Mouse (Mus musculus) liver, postnatal 0 days (tissue): Measurements from ENCODE around the gene Gm20388. TPM values are rescaled to one million over a fixed set of nuclear protein-coding genes. Genes with fewer than 3 reads are reported as not detected.

Source experiments
- ATAC-seq: fragments of 200-750 bp; cut with Nextera tagmentation; 2 replicates; pipeline ENCODE4 v1.8.0; 2017; ENCODE audit warnings: mild to moderate bottlenecking, moderate library complexity
- DNase-seq: peaks from one replicate; pipeline ENCODE4 v3.0.0-alpha.2; 2016
- H3K27ac ChIP-seq: fragments of 300-500 bp; sonication (generic); 2 replicates; pipeline ENCODE4 v1.5.1; 2014; ENCODE audit warnings: antibody characterized with exemption, moderate library complexity, mild to moderate bottlenecking, low read depth
- H3K27me3 ChIP-seq: fragments of 300-500 bp; sonication (generic); 2 replicates; pipeline ENCODE4 v1.6.1; 2014; ENCODE audit warnings: low read length, control low read depth, mixed read lengths; ENCODE audit not compliant: insufficient read depth
- H3K36me3 ChIP-seq: fragments of 300-500 bp; sonication (generic); replicated peaks from 2 replicates; pipeline ENCODE4 v1.6.1; 2014; ENCODE audit warnings: mild to moderate bottlenecking, control low read depth, low read length, moderate library complexity, mixed read lengths; ENCODE audit not compliant: insufficient read depth
- H3K4me1 ChIP-seq: fragments of 300-500 bp; sonication (generic); 2 replicates; pipeline ENCODE4 v1.6.1; 2014; ENCODE audit warnings: antibody characterized with exemption, mild to moderate bottlenecking, control low read depth; ENCODE audit not compliant: insufficient read depth
- H3K4me2 ChIP-seq: fragments of 300-500 bp; sonication (generic); 2 replicates; pipeline ENCODE4 v1.6.1; 2014; ENCODE audit warnings: low read depth, mild to moderate bottlenecking, low read length, moderate library complexity, mixed read lengths
- H3K4me3 ChIP-seq: fragments of 300-500 bp; sonication (generic); 2 replicates; pipeline ENCODE4 v1.5.1; 2014; ENCODE audit warnings: low read depth, low read length
- H3K9ac ChIP-seq: fragments of 300-500 bp; sonication (generic); replicated peaks from 2 replicates; pipeline ENCODE4 v1.6.1; 2014; ENCODE audit warnings: mild to moderate bottlenecking, moderate library complexity
- H3K9me3 ChIP-seq: fragments of 300-500 bp; sonication (generic); 2 replicates; pipeline ENCODE4 v1.6.1; 2016; ENCODE audit warnings: mild to moderate bottlenecking, control low read depth, low read length, mixed read lengths
- CTCF ChIP-seq: sonication (generic); IDR thresholded peaks from 2 replicates; pipeline ENCODE4 v1.5.1; 2016; ENCODE audit warnings: antibody characterized with exemption, low read depth
- EP300 ChIP-seq: IDR thresholded peaks from 2 replicates; pipeline ENCODE4 v1.6.1; 2016; ENCODE audit warnings: antibody characterized with exemption, low read depth, mild to moderate bottlenecking
- WGBS: fragments of 180-500 bp; shearing (Covaris S2); extraction: QIAGEN DNeasy Blood & Tissue Kit; methylation state at CpG from one replicate; pipeline ENCODE4 v1.1.7; 2014; ENCODE audit not compliant: insufficient replicate concordance; 5-methylcytosine and 5-hydroxymethylcytosine counted together
- polyA plus RNA-seq: library from polyadenylated mRNA; unstranded; fragments of >200 nt; fragmentation: Nextera tagmentation; extraction: Ambion mirVana; gene quantifications from 2 replicates; pipeline ENCODE4 v1.2.1, GENCODE M21; 2015

The Gm20388 gene
- polyA plus RNA-seq, 1 experiment from 2014 or later, result not detected

DNA sequence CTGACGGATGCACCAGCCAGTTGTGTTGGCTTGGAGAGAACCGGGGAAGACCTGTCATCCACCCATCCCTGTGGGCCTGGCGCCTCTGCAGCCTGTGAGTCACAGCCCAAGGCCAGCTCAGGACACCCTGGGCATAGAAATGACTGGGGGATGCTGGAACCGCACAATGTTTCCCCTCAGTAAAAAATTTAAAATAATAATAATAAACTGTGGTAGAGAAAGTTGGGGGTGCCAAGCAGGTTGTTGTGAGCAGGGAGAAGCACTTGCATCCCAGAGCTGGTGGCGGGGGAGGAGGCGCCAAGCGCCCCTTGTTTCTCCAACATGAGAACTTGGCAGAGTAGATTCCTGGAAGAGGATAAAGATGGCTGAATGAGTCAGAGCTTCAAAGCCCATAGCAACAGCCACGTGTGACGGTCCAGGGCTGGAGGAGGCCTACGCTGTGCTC, 1534.4 kb downstream of the Gm20388 start:
- Histone ChIP-seq H3K36me3 (no peaks in the 10 kb centered on the region), H3K27me3 (no peaks in the 10 kb centered on the region), H3K4me3 (no peak overlapping the region), H3K9ac (no peak overlapping the region), H3K4me1 (no peaks in the 10 kb centered on the region), H3K4me2 (no peak overlapping the region), H3K27ac (no peak overlapping the region), H3K9me3 (no peaks in the 10 kb centered on the region)
- TF ChIP-seq CTCF (no peak), EP300 (no peak)
- 82% methylated on average over 10 of the region's 10 CpGs for WGBS
- DNase-seq, result no peak
- ATAC-seq, result no peak

DNA sequence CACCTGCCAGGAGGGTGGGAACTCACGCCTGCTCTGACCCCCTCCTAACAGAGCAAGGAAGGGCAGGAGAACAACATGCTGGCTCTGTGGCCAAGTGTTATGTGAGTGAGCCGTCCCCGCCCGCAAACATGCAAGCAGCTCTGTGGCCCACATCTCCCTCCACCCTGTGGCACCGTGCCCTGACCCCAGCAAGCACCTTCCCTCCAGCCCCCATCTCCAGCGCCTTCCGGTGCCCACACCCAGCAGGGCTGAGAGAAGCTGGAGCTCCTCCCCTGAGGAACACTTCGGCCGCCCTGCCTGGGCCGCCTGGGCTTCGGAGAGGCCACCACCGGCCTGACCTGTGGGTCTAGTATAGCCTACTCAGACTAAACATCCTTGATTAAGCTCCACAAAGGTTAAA, 1535.5 kb downstream of the Gm20388 start:
- Histone ChIP-seq H3K27ac (no peak overlapping the region), H3K9ac (no peak overlapping the region), H3K4me3 (no peak overlapping the region), H3K27me3 (no peaks in the 10 kb centered on the region), H3K4me1 (no peaks in the 10 kb centered on the region), H3K36me3 (no peaks in the 10 kb centered on the region), H3K9me3 (no peaks in the 10 kb centered on the region), H3K4me2 (no peak overlapping the region)
- ATAC-seq, result no peak
- DNase-seq, result no peak
- 70% methylated on average over 12 of the region's 12 CpGs for WGBS
- no peak for TF ChIP-seq CTCF
- TF ChIP-seq EP300, result no peak

DNA sequence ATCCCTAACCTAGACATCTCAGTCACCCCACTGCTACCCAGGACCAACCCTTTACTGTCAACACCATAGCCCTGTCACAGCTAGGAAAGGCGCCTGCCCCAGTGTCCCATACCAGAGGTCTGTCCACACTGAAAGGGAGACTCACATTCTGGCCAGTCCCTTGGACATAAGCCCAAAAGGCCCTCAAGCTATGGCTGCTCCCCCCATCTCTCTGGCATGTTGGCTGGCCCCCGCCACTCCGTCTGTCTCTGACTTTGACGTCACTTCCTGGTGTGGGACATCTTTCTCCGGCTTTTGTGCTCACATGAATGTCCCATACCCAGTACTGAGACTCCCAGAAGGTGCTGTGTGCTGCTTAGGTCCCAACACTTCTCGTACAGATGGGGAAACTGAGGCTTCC, 1536.2 kb downstream of the Gm20388 start:
- ATAC-seq (no peak), DNase-seq (no peak)
- no peak overlapping the region for H3K9ac ChIP-seq
- no peaks in the 10 kb centered on the region for H3K9me3 ChIP-seq
- H3K36me3 ChIP-seq, result no peaks in the 10 kb centered on the region
- no peaks in the 10 kb centered on the region for H3K4me1 ChIP-seq
- no peak overlapping the region for H3K27ac ChIP-seq
- H3K4me2 ChIP-seq, result no peak overlapping the region
- no peak overlapping the region for H3K4me3 ChIP-seq
- 69% methylated on average over 6 of the region's 6 CpGs for WGBS
- no peaks in the 10 kb centered on the region for H3K27me3 ChIP-seq
- TF ChIP-seq EP300 (no peak), CTCF (no peak)

DNA sequence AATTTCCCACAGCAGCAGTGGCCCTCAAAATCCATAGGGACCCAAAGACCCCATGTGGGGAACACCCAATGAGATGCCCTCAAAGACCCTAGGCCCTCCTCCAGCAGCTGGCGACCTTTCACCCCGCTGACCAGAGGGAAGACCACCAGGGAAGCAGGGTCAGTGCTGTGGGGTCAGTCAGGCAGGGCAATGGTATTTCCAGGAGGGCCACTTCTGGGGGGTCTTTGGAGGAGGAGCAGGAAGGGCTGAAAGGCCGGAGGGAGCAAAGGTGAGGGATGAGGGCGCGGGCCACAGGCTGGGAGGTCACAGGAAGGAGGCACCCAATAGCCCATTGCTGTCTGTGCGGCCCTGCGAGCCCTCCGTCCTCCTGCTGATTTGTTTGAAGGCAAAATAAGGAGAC, 1539.6 kb downstream of the Gm20388 start:
- no peak for DNase-seq
- Histone ChIP-seq H3K4me1 (no peaks in the 10 kb centered on the region), H3K4me3 (no peak overlapping the region), H3K27ac (no peak overlapping the region), H3K9me3 (no peaks in the 10 kb centered on the region), H3K36me3 (no peaks in the 10 kb centered on the region), H3K4me2 (no peak overlapping the region), H3K9ac (no peak overlapping the region), H3K27me3 (no peaks in the 10 kb centered on the region)
- TF ChIP-seq EP300, result no peak
- TF ChIP-seq CTCF, result no peak
- WGBS, result 70% methylated on average over 8 of the region's 8 CpGs
- ATAC-seq, result no peak

DNA sequence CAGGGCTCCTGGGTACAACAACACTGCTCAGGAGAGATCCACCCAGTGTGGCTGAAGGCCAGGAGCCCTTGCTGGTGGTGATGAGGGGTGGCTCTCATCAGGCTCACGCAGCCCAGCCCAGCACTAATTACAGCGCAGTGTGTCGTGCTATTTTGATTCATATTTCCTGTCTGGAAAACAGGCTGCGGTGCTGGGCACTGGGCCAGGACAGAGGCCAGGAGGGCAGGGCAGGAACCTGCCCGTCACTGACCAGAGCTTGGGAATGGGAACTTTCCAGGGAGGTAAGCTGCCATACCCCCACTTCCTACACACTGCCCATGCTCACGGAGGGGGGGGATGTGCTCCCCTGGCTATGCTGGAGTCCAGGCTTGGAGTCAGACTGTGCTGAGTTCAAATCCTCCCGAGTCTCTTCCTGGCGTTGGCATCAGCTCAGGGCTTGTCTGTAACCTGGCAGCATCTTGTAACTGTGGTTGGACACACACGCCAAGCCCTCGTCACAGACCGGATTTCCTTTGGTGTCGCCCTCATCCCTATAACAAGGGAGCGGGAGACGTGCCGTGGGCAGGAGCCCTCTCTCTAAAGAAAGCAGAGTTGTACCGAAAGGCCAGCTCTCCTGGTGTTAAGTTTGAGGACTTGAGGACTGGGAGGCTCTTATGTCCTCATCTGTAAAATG, 1540.9 kb downstream of the Gm20388 start:
- Histone ChIP-seq H3K4me1 (no peaks in the 10 kb centered on the region), H3K9ac (no peak overlapping the region), H3K9me3 (no peaks in the 10 kb centered on the region), H3K27ac (no peak overlapping the region), H3K4me3 (no peak overlapping the region), H3K36me3 (no peaks in the 10 kb centered on the region), H3K27me3 (no peaks in the 10 kb centered on the region), H3K4me2 (no peak overlapping the region)
- TF ChIP-seq EP300, result no peak
- TF ChIP-seq CTCF, result no peak
- DNase-seq, result peak; percentile 51
- WGBS, result 59% methylated on average over 16 of the region's 16 CpGs
- ATAC-seq, result no peak

DNA sequence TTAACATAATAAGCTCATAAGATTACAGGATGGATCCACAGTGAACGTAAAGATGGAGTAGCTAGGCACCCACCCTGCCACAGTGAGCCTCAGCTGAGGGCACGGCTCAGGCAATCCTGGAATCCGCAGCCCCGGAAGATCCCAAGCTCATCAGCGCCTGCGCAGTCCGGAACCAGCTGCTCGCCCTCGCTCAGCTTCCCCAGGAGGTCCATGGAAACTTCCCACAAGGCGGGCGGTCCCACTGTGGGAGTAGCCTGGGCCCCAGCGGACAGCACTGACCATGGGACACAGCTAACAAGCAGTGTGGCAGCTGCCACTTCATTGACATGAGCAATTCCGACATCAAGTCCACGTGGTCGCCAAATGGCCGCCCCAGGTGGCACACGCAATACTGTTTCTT, 1544.1 kb downstream of the Gm20388 start:
- H3K4me2 ChIP-seq, result no peak overlapping the region
- ATAC-seq (no peak), DNase-seq (no peak)
- no peaks in the 10 kb centered on the region for H3K4me1 ChIP-seq
- no peak overlapping the region for H3K9ac ChIP-seq
- H3K27me3 ChIP-seq, result no peaks in the 10 kb centered on the region
- H3K4me3 ChIP-seq, result no peak overlapping the region
- TF ChIP-seq EP300 (no peak), CTCF (no peak)
- WGBS, result 89% methylated on average over 17 of the region's 17 CpGs
- H3K36me3 ChIP-seq, result no peaks in the 10 kb centered on the region
- H3K9me3 ChIP-seq, result no peaks in the 10 kb centered on the region
- no peak overlapping the region for H3K27ac ChIP-seq
